Comparison of ENCODE assay signal across 11 mouse cellular contexts in the genomic region with DNA sequence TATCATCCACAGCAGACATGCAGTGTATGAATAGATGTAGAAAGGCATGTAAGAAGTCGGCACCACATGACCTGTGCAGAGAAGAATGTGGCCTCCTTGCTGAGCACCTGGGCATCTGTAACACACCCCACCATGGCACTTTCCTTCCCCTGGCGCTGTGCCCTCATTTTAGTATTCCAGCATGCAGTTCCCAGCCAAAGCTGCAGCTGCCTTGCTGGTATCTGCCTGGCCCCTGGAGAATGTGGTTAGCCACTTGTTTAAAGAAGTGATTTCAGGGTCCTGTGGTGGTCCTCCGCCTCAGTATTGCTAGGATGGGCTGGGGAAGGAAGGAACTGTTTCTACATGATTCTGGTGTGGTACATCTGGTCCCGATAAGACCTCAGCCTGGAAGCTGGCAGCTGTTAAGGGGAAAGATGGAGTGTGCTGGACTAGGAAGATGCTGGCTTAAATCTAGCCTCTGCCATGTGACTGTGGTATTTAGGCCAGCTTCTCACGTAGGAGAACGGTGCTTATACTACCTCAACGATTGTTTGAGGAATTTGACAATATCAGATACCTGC. TPM values are rescaled to one million over a fixed set of nuclear protein-coding genes. Genes with fewer than 3 reads are reported as not detected.
DNase-seq lines count a peak whose midpoint lies in the region; ATAC-seq and TF ChIP-seq lines count a peak whose summit lies in the region.
"Had no signal": no experiment of that assay in that cellular context is flagged by ENCODE, and none has a peak within 500 bp of the region (broad histone marks: within the 10 kb centered on the region; RNA-seq: fewer than 3 reads in every experiment).

No protein-coding gene starts in this region.

- H3K4me1 ChIP-seq in stomach, embryonic 16.5 days (ENCODE audit: control insufficient read depth, insufficient read depth, low read length), result peaks cover 30% of the 10 kb centered on the region
- H3K4me1 ChIP-seq in stomach, postnatal 0 days (replicated peaks; ENCODE audit: control insufficient read depth, insufficient read depth), result no peaks in the 10 kb centered on the region
- H3K4me1 ChIP-seq in embryonic facial prominence, embryonic 13.5 days, result peaks cover 40% of the 10 kb centered on the region
- H3K4me1 ChIP-seq in neural tube, embryonic 15.5 days, result peaks cover 28% of the 10 kb centered on the region

- H3K27me3 ChIP-seq in stomach, embryonic 16.5 days (ENCODE audit: control insufficient read depth, insufficient read depth, low read length), result no peaks in the 10 kb centered on the region
- no peaks in the 10 kb centered on the region for H3K27me3 ChIP-seq in stomach, postnatal 0 days (ENCODE audit: control insufficient read depth, insufficient read depth, low read length)
- H3K27me3 ChIP-seq in embryonic facial prominence, embryonic 13.5 days, result no peaks in the 10 kb centered on the region
- H3K27me3 ChIP-seq in neural tube, embryonic 15.5 days (replicated peaks), result no peaks in the 10 kb centered on the region
- H3K27me3 ChIP-seq: heart, embryonic 13.5 days; neural tube, embryonic 12.5 days had no signal

- peaks cover 5% of the 10 kb centered on the region; the same call in 1 of the 2 replicates for H3K36me3 ChIP-seq in stomach, embryonic 16.5 days (ENCODE audit: control insufficient read depth, insufficient read depth, low read length)
- H3K36me3 ChIP-seq in stomach, postnatal 0 days (ENCODE audit: control insufficient read depth, insufficient read depth, low read length), result peaks cover 12% of the 10 kb centered on the region; the same call in 1 of the 2 replicates
- H3K36me3 ChIP-seq in embryonic facial prominence, embryonic 13.5 days, result peaks cover 41% of the 10 kb centered on the region
- H3K36me3 ChIP-seq in neural tube, embryonic 15.5 days, result peaks cover 28% of the 10 kb centered on the region

- no peak for ATAC-seq in stomach, embryonic 16.5 days (ENCODE audit: insufficient read depth, low FRiP score)
- no peak for ATAC-seq in stomach, postnatal 0 days (ENCODE audit: low FRiP score, low TSS enrichment)
- ATAC-seq in embryonic facial prominence, embryonic 13.5 days (ENCODE audit: insufficient number of reproducible peaks, insufficient read depth, low FRiP score, low TSS enrichment, low read depth), result no peak
- ATAC-seq in neural tube, embryonic 15.5 days (ENCODE audit: low FRiP score), result peak; percentile 19; the same call in 1 of the 2 replicates
- ATAC-seq in erythroblast, adult 5-6 weeks (replicated peaks; ENCODE audit: low FRiP score, poor library complexity, severe bottlenecking), result no peak

- 63% methylated on average over 7 of the region's 7 CpGs for WGBS in stomach, embryonic 16.5 days
- 57% methylated on average over 7 of the region's 7 CpGs for WGBS in stomach, postnatal 0 days
- 54% methylated on average over 7 of the region's 7 CpGs for WGBS in embryonic facial prominence, embryonic 13.5 days
- WGBS in neural tube, embryonic 15.5 days, result 77% methylated on average over 7 of the region's 7 CpGs

- H3K9me3 ChIP-seq in stomach, embryonic 16.5 days (replicated peaks; ENCODE audit: control insufficient read depth, low read length), result no peaks in the 10 kb centered on the region
- no peaks in the 10 kb centered on the region for H3K9me3 ChIP-seq in stomach, postnatal 0 days (ENCODE audit: control insufficient read depth, low read length)
- H3K9me3 ChIP-seq in embryonic facial prominence, embryonic 13.5 days, result no peaks in the 10 kb centered on the region
- H3K9me3 ChIP-seq in neural tube, embryonic 15.5 days (replicated peaks), result no peaks in the 10 kb centered on the region
- H3K9me3 ChIP-seq: heart, embryonic 13.5 days; neural tube, embryonic 12.5 days had no signal

- 0 out of 2 replicates have a peak overlapping the region, but pooled peaks have one; percentile 32 for H3K27ac ChIP-seq in layer of hippocampus, adult 2 months
- H3K27ac ChIP-seq in stomach, embryonic 16.5 days (ENCODE audit: low read length), result no peak overlapping the region
- no peak overlapping the region for H3K27ac ChIP-seq in stomach, postnatal 0 days (replicated peaks)
- peak overlapping the region; percentile 60 for H3K27ac ChIP-seq in embryonic facial prominence, embryonic 13.5 days
- H3K27ac ChIP-seq in neural tube, embryonic 15.5 days (replicated peaks), result peak overlapping the region; percentile 60
- H3K27ac ChIP-seq: hindbrain, postnatal 0 days; neural tube, embryonic 12.5 days had no signal

- no peak for DNase-seq in layer of hippocampus, adult 2 months (ENCODE audit: low spot score in 2 of 2)
- no peak for DNase-seq in layer of hippocampus, postnatal 14 days (ENCODE audit: low spot score in 2 of 2)
- DNase-seq in stomach, postnatal 0 days (ENCODE audit: low spot score), result no peak
- no peak for DNase-seq in frontal cortex, postnatal 10 days (ENCODE audit: low spot score in 2 of 2)

- TF ChIP-seq CTCF in layer of hippocampus, adult 2 months (conservative IDR thresholded peaks at IDR 0.05), result no peak
- no peak for TF ChIP-seq CTCF in stomach, postnatal 0 days (IDR thresholded peaks at IDR 0.05; ENCODE audit: low read depth)

- TF ChIP-seq EP300 in stomach, postnatal 0 days (optimal IDR thresholded peaks at IDR 0.05), result no peak

- H3K4me2 ChIP-seq in stomach, embryonic 16.5 days (ENCODE audit: low read depth, low read length), result no peak overlapping the region
- H3K4me2 ChIP-seq in stomach, postnatal 0 days (replicated peaks; ENCODE audit: low read depth), result no peak overlapping the region
- H3K4me2 ChIP-seq in embryonic facial prominence, embryonic 13.5 days, result no peak overlapping the region
- H3K4me2 ChIP-seq in neural tube, embryonic 15.5 days, result no peak overlapping the region
- H3K4me2 ChIP-seq: neural tube, embryonic 12.5 days had no signal

- no peak overlapping the region for H3K4me3 ChIP-seq in layer of hippocampus, adult 2 months
- no peak overlapping the region for H3K4me3 ChIP-seq in stomach, embryonic 16.5 days (replicated peaks; ENCODE audit: low read length)
- no peak overlapping the region for H3K4me3 ChIP-seq in stomach, postnatal 0 days (ENCODE audit: low read depth, low read length)
- H3K4me3 ChIP-seq in embryonic facial prominence, embryonic 13.5 days, result no peak overlapping the region
- no peak overlapping the region for H3K4me3 ChIP-seq in neural tube, embryonic 15.5 days (replicated peaks)
- H3K4me3 ChIP-seq: heart, embryonic 13.5 days; neural tube, embryonic 12.5 days had no signal

- peak overlapping the region; percentile 8; the same call in 1 of the 2 replicates for H3K9ac ChIP-seq in stomach, embryonic 16.5 days (ENCODE audit: low read length)
- H3K9ac ChIP-seq in stomach, postnatal 0 days (ENCODE audit: low read length), result no peak overlapping the region
- no peak overlapping the region; the same call in 1 of the 2 replicates for H3K9ac ChIP-seq in embryonic facial prominence, embryonic 13.5 days
- no peak overlapping the region for H3K9ac ChIP-seq in neural tube, embryonic 15.5 days (replicated peaks)
- H3K9ac ChIP-seq: neural tube, embryonic 12.5 days had no signal

RNA-seq across cellular contexts. Expression of a gene that starts 14.0 kb away (rescaled TPM):
- 10 to 100 TPM; 55.4 to 65.4 TPM for total RNA-seq in layer of hippocampus, adult 2 months (2021)
- total RNA-seq in layer of hippocampus, postnatal 14 days (2021), result 10 to 100 TPM; 55.2 to 55.4 TPM
- polyA plus RNA-seq in stomach, embryonic 16.5 days (2015; fragmentation: Nextera tagmentation; extraction: Ambion mirVana), result 40.1 and 43.4 TPM in 2 replicates
- 28.8 and 30.4 TPM in 2 replicates for polyA plus RNA-seq in stomach, postnatal 0 days (2015; fragmentation: Nextera tagmentation; extraction: Ambion mirVana)
- 45.5 and 45.6 TPM in 2 replicates for polyA plus RNA-seq in embryonic facial prominence, embryonic 13.5 days (2015; fragmentation: Nextera tagmentation; extraction: Ambion mirVana)
- polyA plus RNA-seq in neural tube, embryonic 15.5 days (2015; fragmentation: Nextera tagmentation; extraction: Ambion mirVana), result 76.7 and 80.3 TPM in 2 replicates
- total RNA-seq in erythroblast, adult 5-6 weeks (2015; ENCODE audit: low replicate concordance), result 1.2 and 5.6 TPM in 2 replicates
- 0.68 and 2.5 TPM in 2 replicates for total RNA-seq in erythroblast, adult 5-6 weeks (2017; ENCODE audit: low replicate concordance)

RNA-seq across cellular contexts. Expression of a gene that starts 14.1 kb away (rescaled TPM):
- 1 to 10 TPM; 9.9 TPM for total RNA-seq in layer of hippocampus, adult 2 months (2021)
- total RNA-seq in layer of hippocampus, postnatal 14 days (2021), result 1 to 10 TPM; 7.5 to 8.0 TPM
- polyA plus RNA-seq in stomach, embryonic 16.5 days (2015; fragmentation: Nextera tagmentation; extraction: Ambion mirVana), result 12.5 and 13.2 TPM in 2 replicates
- 6.0 and 6.1 TPM in 2 replicates for polyA plus RNA-seq in stomach, postnatal 0 days (2015; fragmentation: Nextera tagmentation; extraction: Ambion mirVana)
- 13.5 and 14.4 TPM in 2 replicates for polyA plus RNA-seq in embryonic facial prominence, embryonic 13.5 days (2015; fragmentation: Nextera tagmentation; extraction: Ambion mirVana)
- 11.0 and 11.6 TPM in 2 replicates for polyA plus RNA-seq in neural tube, embryonic 15.5 days (2015; fragmentation: Nextera tagmentation; extraction: Ambion mirVana)
- total RNA-seq in erythroblast, adult 5-6 weeks (2015; ENCODE audit: low replicate concordance), result 1.3 TPM in 1 of 2 replicates, not detected in the other
- total RNA-seq in erythroblast, adult 5-6 weeks (2017; ENCODE audit: low replicate concordance), result 1.5 and 2.3 TPM in 2 replicates

Comparison
In these comparisons a context has a peak if more than half of its experiments do, and no peak if none do; other contexts are left out.
1. H3K27ac ChIP-seq: peak in layer of hippocampus, adult 2 months (single experiment), embryonic facial prominence, embryonic 13.5 days (single experiment) and neural tube, embryonic 15.5 days (single experiment); none in stomach, embryonic 16.5 days (single experiment) and stomach, postnatal 0 days (single experiment).